Mouse (Mus musculus) heart, embryonic 11.5 days (tissue): Measurements from ENCODE around the gene Cit. TPM values are rescaled to one million over a fixed set of nuclear protein-coding genes. Genes with fewer than 3 reads are reported as not detected.

Experiments
- ATAC-seq: fragments of 200-750 bp; cut with Nextera tagmentation; replicated peaks from 2 replicates; pipeline ENCODE4 v1.8.0; 2017; ENCODE audit warnings: moderate library complexity; ENCODE audit not compliant: insufficient number of reproducible peaks, low FRiP score, low TSS enrichment
- H3K27ac ChIP-seq: fragments of 300-500 bp; sonication (generic); 2 replicates; pipeline ENCODE4 v1.5.1; 2014; ENCODE audit warnings: mild to moderate bottlenecking, low read depth, low read length
- H3K27me3 ChIP-seq: fragments of 300-500 bp; sonication (generic); 2 replicates; pipeline ENCODE4 v1.6.1; 2014; ENCODE audit warnings: mild to moderate bottlenecking, low read length, mixed read lengths; ENCODE audit not compliant: control insufficient read depth, insufficient read depth
- H3K36me3 ChIP-seq: fragments of 300-500 bp; sonication (generic); 2 replicates; pipeline ENCODE4 v1.6.1; 2014; ENCODE audit warnings: mild to moderate bottlenecking, low read length, moderate library complexity, mixed read lengths; ENCODE audit not compliant: control insufficient read depth, insufficient read depth
- H3K4me1 ChIP-seq: fragments of 300-500 bp; sonication (generic); 2 replicates; pipeline ENCODE4 v1.6.1; 2014; ENCODE audit warnings: low read length; ENCODE audit not compliant: control insufficient read depth, insufficient read depth
- H3K4me2 ChIP-seq: fragments of 300-500 bp; sonication (generic); 2 replicates; pipeline ENCODE4 v1.6.1; 2014; ENCODE audit warnings: mild to moderate bottlenecking, moderate library complexity
- H3K4me3 ChIP-seq: fragments of 300-500 bp; sonication (generic); 2 replicates; pipeline ENCODE4 v1.5.1; 2014; ENCODE audit warnings: low read depth, low read length
- H3K9ac ChIP-seq: fragments of 300-500 bp; sonication (generic); 2 replicates; pipeline ENCODE4 v1.6.1; 2014; ENCODE audit warnings: mild to moderate bottlenecking, low read depth, low read length, moderate library complexity
- H3K9me3 ChIP-seq: fragments of 300-500 bp; sonication (generic); replicated peaks from 2 replicates; pipeline ENCODE4 v1.6.1; 2016; ENCODE audit warnings: low read length; ENCODE audit not compliant: control insufficient read depth
- whole genome bisulfite sequencing: fragments of 180-500 bp; shearing (Covaris S2); extraction: QIAGEN DNeasy Blood & Tissue Kit; methylation state at CpG from one replicate; pipeline ENCODE4 v1.1.7; 2014; ENCODE audit not compliant: insufficient replicate concordance; 5-methylcytosine and 5-hydroxymethylcytosine counted together
- polyA plus RNA-seq: library from polyadenylated mRNA; unstranded; fragments of >200 nt; fragmentation: Nextera tagmentation; extraction: Ambion mirVana; gene quantifications from 2 replicates; pipeline ENCODE4 v1.2.1, GENCODE M21; 2014

Gene Cit
- polyA plus RNA-seq, 1 experiment from 2014 or later: 33.1 TPM

- no peak overlapping the region for H3K4me2 ChIP-seq
- 89% methylated on average over 8 of the region's 8 CpGs for WGBS
- H3K36me3 ChIP-seq: 0 out of 2 replicates have a peak, but pooled peaks cover 6% of the 10 kb centered on the region
- no peak overlapping the region for H3K4me3 ChIP-seq
- no peaks in the 10 kb centered on the region for H3K27me3 ChIP-seq
- no peak overlapping the region for H3K9ac ChIP-seq
- H3K4me1 ChIP-seq: peaks cover 12% of the 10 kb centered on the region
- H3K9me3 ChIP-seq: no peaks in the 10 kb centered on the region
- ATAC-seq: no peak
- H3K27ac ChIP-seq: no peak overlapping the region
Observed at GRCm38 (mm10) chr5:115847166-115847565, 2.1 kb downstream of the Cit start.

DNA sequence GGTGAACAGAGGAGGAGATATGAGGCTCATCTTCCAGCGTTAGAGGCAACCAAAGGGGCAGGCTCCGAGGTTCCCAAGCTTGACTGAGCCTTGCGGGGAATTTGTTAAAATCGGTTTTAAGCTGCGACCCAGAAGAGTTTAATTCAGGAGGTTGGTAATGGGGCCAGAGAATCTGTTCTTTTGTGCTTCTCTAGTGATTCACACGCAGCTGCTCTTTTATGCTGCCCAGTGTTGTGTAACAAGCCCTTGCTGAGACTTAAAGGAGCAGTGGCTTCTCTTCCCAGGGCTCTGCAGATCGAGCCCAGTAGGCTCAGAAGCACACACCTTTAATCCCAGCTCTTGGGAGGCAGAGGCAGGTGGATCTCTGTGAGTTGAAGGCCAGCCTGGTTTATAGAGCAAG is 3.4 kb downstream of the Cit start:
- no peak for ATAC-seq
- H3K9me3 ChIP-seq: no peaks in the 10 kb centered on the region
- no peak overlapping the region for H3K4me3 ChIP-seq
- H3K27ac ChIP-seq: no peak overlapping the region
- no peaks in the 10 kb centered on the region for H3K27me3 ChIP-seq
- peaks cover 12% of the 10 kb centered on the region for H3K4me1 ChIP-seq
- peaks cover 6% of the 10 kb centered on the region; the same call in 1 of the 2 replicates for H3K36me3 ChIP-seq
- no peak overlapping the region for H3K9ac ChIP-seq
- no peak overlapping the region for H3K4me2 ChIP-seq
- WGBS: 97% methylated on average over 7 of the region's 7 CpGs

DNA sequence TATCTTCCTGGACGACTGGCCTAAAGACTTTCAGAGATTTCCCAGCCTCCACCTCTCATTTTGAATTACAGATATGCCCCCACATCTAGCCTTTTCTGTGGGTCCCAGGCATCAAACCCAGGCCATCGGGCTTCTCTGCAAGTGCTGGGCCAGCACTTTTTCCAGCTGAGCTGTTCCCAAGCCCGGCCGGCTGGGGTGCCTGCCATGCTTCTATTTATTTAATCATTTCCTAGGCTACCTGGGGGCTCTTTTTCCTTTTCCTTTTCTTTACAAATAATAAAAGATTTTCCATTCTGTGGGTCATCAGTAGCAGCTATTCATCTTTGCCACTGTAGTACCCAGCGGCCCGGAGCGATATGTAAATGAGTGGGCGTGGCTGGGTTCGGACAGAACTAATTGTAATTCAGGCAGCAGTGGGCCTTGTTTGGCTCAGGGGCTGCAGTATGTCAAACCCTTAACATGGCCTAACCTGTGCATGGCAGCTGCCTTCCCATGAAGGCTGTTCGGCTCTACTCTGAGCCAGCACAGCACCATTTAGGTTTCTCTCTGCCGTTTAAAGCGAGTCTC is 4.3 kb downstream of the Cit start:
- Histone ChIP-seq H3K27me3 (no peaks in the 10 kb centered on the region), H3K27ac (no peak overlapping the region), H3K4me1 (peaks cover 12% of the 10 kb centered on the region), H3K4me2 (no peak overlapping the region), H3K4me3 (no peak overlapping the region), H3K36me3 (peaks cover 6% of the 10 kb centered on the region; the same call in 1 of the 2 replicates), H3K9me3 (no peaks in the 10 kb centered on the region), H3K9ac (no peak overlapping the region)
- WGBS: 88% methylated on average over 12 of the region's 12 CpGs
- ATAC-seq: no peak

- H3K27ac ChIP-seq: no peak overlapping the region
- peaks cover 10% of the 10 kb centered on the region for H3K4me1 ChIP-seq
- ATAC-seq: no peak
- peaks cover 6% of the 10 kb centered on the region for H3K36me3 ChIP-seq
- H3K4me2 ChIP-seq: no peak overlapping the region
- no peak overlapping the region for H3K4me3 ChIP-seq
- no peaks in the 10 kb centered on the region for H3K9me3 ChIP-seq
- H3K9ac ChIP-seq: no peak overlapping the region
- 91% methylated on average over 17 of the region's 17 CpGs for WGBS
- H3K27me3 ChIP-seq: no peaks in the 10 kb centered on the region
Observed at GRCm38 (mm10) chr5:115850250-115851028, 5.4 kb downstream of the Cit start.

GRCm38 (mm10) chr5:115851029-115851365 is 5.9 kb downstream of the Cit start:
- 91% methylated on average over 13 of the region's 13 CpGs for WGBS
- peaks cover 8% of the 10 kb centered on the region for H3K36me3 ChIP-seq

GRCm38 (mm10) chr5:115852431-115852830 is 7.4 kb downstream of the Cit start:
- no peak overlapping the region for H3K9ac ChIP-seq
- H3K4me2 ChIP-seq: no peak overlapping the region
- no peak overlapping the region for H3K27ac ChIP-seq
- no peaks in the 10 kb centered on the region for H3K27me3 ChIP-seq
- ATAC-seq: no peak
- 91% methylated on average over 4 of the region's 4 CpGs for WGBS
- H3K4me3 ChIP-seq: no peak overlapping the region
- H3K4me1 ChIP-seq: no peaks in the 10 kb centered on the region
- H3K9me3 ChIP-seq: no peaks in the 10 kb centered on the region
- H3K36me3 ChIP-seq: peaks cover 13% of the 10 kb centered on the region

More at GRCm38 (mm10) chr5:115851029-115851365, 5.9 kb downstream of the Cit start:
- Histone ChIP-seq H3K9ac (no peak overlapping the region), H3K9me3 (no peaks in the 10 kb centered on the region), H3K27ac (no peak overlapping the region), H3K4me3 (no peak overlapping the region), H3K4me1 (peaks cover 4% of the 10 kb centered on the region; the same call in 1 of the 2 replicates), H3K27me3 (no peaks in the 10 kb centered on the region), H3K4me2 (no peak overlapping the region)
- ATAC-seq: no peak

DNA sequence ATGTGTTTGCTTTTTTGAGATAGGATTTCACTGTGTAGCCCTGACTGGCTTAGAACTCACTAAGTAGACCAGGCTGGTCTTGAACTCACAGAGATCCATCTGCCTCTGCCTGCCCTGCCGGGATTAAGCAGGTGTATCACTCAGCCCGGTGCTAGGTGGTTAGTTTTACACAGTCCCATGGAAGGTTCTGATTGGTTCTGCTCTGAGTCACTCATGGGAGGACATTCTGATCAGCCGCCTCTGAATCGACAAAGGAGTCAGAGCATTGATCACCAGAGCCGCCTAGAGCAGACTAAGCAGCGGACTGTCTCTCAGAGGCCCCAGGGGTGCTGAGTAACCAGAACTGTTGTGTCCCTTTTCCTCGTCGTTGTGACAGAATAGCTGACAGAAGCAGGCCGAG is 8.6 kb downstream of the Cit start:
- Histone ChIP-seq H3K36me3 (peaks cover 13% of the 10 kb centered on the region), H3K27ac (no peak overlapping the region)

DNA sequence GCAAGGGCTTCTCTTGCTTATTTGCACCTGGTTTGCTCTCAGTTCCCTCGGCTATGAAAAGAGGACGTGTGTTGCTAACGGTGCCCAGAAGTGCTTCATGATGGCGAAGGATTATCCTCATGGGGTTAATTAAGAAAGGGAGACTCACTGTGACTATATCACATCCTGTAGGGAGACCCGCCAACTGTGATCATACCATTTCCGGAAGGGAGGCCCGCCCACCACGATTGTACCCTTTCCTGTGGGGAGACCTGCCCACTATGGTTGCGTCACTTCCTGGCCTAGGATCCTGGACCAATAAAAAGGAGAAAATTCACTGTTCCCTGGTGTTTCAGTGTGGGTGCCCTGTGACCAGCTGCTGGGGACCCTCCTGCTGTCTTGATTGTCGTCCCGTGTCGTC is 9.3 kb downstream of the Cit start:
- Histone ChIP-seq H3K9me3 (no peaks in the 10 kb centered on the region), H3K27me3 (no peaks in the 10 kb centered on the region), H3K4me2 (no peak overlapping the region), H3K9ac (no peak overlapping the region), H3K27ac (no peak overlapping the region), H3K4me1 (no peaks in the 10 kb centered on the region), H3K4me3 (no peak overlapping the region), H3K36me3 (peaks cover 16% of the 10 kb centered on the region)
- 85% methylated on average over 12 of the region's 12 CpGs for WGBS
- no peak for ATAC-seq

More for the DNA sequence above, 8.6 kb downstream of the Cit start:
- Histone ChIP-seq H3K4me1 (no peaks in the 10 kb centered on the region), H3K4me3 (no peak overlapping the region), H3K4me2 (no peak overlapping the region), H3K9me3 (no peaks in the 10 kb centered on the region), H3K27me3 (no peaks in the 10 kb centered on the region), H3K9ac (no peak overlapping the region)
- WGBS: 89% methylated on average over 9 of the region's 9 CpGs
- no peak for ATAC-seq

GRCm38 (mm10) chr5:115858652-115859051 is 13.6 kb downstream of the Cit start:
- Histone ChIP-seq H3K27ac (no peak overlapping the region), H3K36me3 (peaks cover 16% of the 10 kb centered on the region), H3K4me2 (no peak overlapping the region), H3K27me3 (no peaks in the 10 kb centered on the region), H3K4me3 (no peak overlapping the region), H3K9ac (no peak overlapping the region), H3K9me3 (no peaks in the 10 kb centered on the region), H3K4me1 (no peaks in the 10 kb centered on the region)
- ATAC-seq: no peak
- 76% methylated on average over 6 of the region's 6 CpGs for WGBS
